Mouse (Mus musculus) cerebellum, adult 2 months (tissue): Measurements from ENCODE around the gene Trim44. TPM values are rescaled to one million over a fixed set of nuclear protein-coding genes. Genes with fewer than 3 reads are reported as not detected.

Experiments used
- DNase-seq, 2 experiments: peaks; one replicate each; pipeline ENCODE4 v3.0.0; 2021
- H3K27ac ChIP-seq: fragments of 200-500 bp; 2 replicates; pipeline ENCODE4 v1.5.1; 2012; ENCODE audit warnings: low read length, control low read depth, inconsistent platforms; ENCODE audit not compliant: insufficient read depth
- H3K27me3 ChIP-seq: fragments of 200-500 bp; 2 replicates; pipeline ENCODE4 v1.6.1; 2012; ENCODE audit warnings: inconsistent platforms, mild to moderate bottlenecking, low read length, moderate library complexity; ENCODE audit not compliant: control insufficient read depth, insufficient read depth
- H3K4me1 ChIP-seq: fragments of 200-500 bp; 2 replicates; pipeline ENCODE4 v1.6.1; 2011; ENCODE audit warnings: low read length; ENCODE audit not compliant: control insufficient read depth, insufficient read depth
- H3K4me3 ChIP-seq: fragments of 200-500 bp; replicated peaks from 2 replicates; pipeline ENCODE3; 2011; ENCODE audit warnings: mild to moderate bottlenecking, low read depth, low read length, control low read depth; ENCODE audit not compliant: insufficient read depth
- CTCF ChIP-seq: fragments of 200-500 bp; IDR thresholded peaks from 2 replicates; pipeline ENCODE4 v1.5.1; 2011; ENCODE audit warnings: low read depth, mild to moderate bottlenecking, control low read depth, low read length, moderate library complexity, borderline replicate concordance; ENCODE audit not compliant: insufficient read depth
- POLR2A ChIP-seq: fragments of 200-500 bp; IDR thresholded peaks from 2 replicates; pipeline ENCODE4 v1.6.1; 2011; ENCODE audit warnings: low read length, control low read depth, borderline replicate concordance; ENCODE audit not compliant: insufficient read depth
- WGBS: fragments of 180-500 bp; shearing (Covaris S2); methylation state at CpG from one replicate; pipeline ENCODE4 v1.1.7; 2018; 5-methylcytosine and 5-hydroxymethylcytosine counted together
- polyA plus RNA-seq: library from polyadenylated mRNA; depleted of rRNA; stranded (reverse); fragments of >200 nt; gene quantifications from 2 replicates; pipeline ENCODE4 v1.2.3, GENCODE M21; 2012

The Trim44 gene
- polyA plus RNA-seq, 1 experiment = 107 TPM

DNA sequence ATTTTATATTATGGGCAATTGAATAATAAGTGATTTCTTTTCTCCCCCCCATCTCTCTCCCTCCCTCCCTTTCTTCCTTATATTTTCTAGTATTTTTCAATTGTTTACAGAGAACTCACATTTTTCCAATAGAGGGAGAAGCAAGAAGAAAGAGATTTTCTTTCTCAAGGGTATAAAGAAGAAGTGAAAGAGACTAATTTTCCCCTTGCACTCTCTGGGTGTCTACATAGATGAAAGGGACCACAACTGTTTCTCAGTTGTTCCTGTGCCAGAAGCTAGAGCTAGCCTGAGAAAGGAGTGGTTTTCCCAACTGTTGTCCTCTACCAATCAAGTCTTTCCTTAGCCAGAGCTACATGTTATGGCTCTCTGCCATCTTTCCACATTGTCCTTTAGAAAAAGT lies 34.9 kb downstream of the Trim44 start:
- Histone ChIP-seq H3K27me3 (no peaks in the 10 kb centered on the region), H3K27ac (no peak overlapping the region), H3K4me3 (no peak overlapping the region), H3K4me1 (peaks cover 6% of the 10 kb centered on the region)
- TF ChIP-seq POLR2A (no peak), CTCF (no peak)
- no peak for DNase-seq

GRCm38 (mm10) chr2:102371332-102371731 lies 36.3 kb downstream of the Trim44 start:
- Histone ChIP-seq H3K4me3 (no peak overlapping the region), H3K4me1 (peaks cover 6% of the 10 kb centered on the region), H3K27me3 (no peaks in the 10 kb centered on the region), H3K27ac (no peak overlapping the region)
- DNase-seq = no peak
- TF ChIP-seq POLR2A = no peak
- no peak for TF ChIP-seq CTCF

GRCm38 (mm10) chr2:102365983-102366545 lies 41.6 kb downstream of the Trim44 start:
- DNase-seq = no peak
- H3K4me3 ChIP-seq = no peak overlapping the region
- no peak overlapping the region for H3K27ac ChIP-seq
- WGBS = 90% methylated on average over 7 of the region's 7 CpGs
- TF ChIP-seq POLR2A (no peak), CTCF (no peak)
- no peaks in the 10 kb centered on the region for H3K4me1 ChIP-seq
- no peaks in the 10 kb centered on the region for H3K27me3 ChIP-seq

DNA sequence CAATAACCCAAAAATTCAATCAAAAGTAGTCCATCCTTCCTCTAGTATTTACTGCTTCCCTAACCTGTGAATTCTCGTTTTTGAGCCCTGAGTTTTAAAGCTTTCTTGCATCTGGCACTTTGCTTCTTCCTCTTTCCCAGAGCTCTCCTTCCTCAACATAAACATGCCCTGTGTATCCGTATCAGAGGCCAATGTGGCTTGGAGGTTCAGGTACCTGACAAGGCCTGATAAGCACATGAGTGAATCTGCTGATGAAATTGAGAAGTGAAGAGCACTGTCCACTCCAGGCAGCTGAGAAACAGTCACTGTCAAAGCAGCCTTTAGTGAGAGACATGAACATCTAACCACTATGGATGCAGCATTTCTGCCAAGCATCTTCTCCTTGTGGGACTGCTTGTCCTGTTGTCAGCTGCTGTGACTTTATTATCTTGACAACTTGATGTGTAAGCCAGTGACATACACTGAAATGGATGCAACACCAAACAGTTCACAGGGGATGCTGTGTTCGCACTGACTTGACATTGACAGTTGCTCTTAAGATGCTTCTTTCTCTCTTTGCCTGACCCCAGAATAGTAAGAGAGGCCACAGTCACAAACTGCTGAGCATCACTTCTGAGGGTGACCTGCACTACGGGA lies 42.9 kb downstream of the Trim44 start:
- no peak overlapping the region for H3K27ac ChIP-seq
- no peaks in the 10 kb centered on the region for H3K4me1 ChIP-seq
- H3K4me3 ChIP-seq = no peak overlapping the region
- TF ChIP-seq POLR2A (no peak), CTCF (no peak)
- no peaks in the 10 kb centered on the region for H3K27me3 ChIP-seq
- no peak for DNase-seq
- WGBS = 78% methylated on average over 4 of the region's 4 CpGs

GRCm38 (mm10) chr2:102362896-102363530 lies 44.6 kb downstream of the Trim44 start:
- Histone ChIP-seq H3K4me1 (no peaks in the 10 kb centered on the region), H3K4me3 (no peak overlapping the region), H3K27ac (no peak overlapping the region), H3K27me3 (no peaks in the 10 kb centered on the region)
- 78% methylated on average over 1 of the region's 1 CpGs for WGBS
- no peak for TF ChIP-seq POLR2A
- TF ChIP-seq CTCF = no peak
- DNase-seq = no peak

- no peak overlapping the region for H3K27ac ChIP-seq
- H3K4me1 ChIP-seq = no peaks in the 10 kb centered on the region
- no peak overlapping the region for H3K4me3 ChIP-seq
- TF ChIP-seq POLR2A = no peak
- TF ChIP-seq CTCF = no peak
- 64% methylated on average over 2 of the region's 2 CpGs for WGBS
- no peak for DNase-seq
- no peaks in the 10 kb centered on the region for H3K27me3 ChIP-seq
Measured at GRCm38 (mm10) chr2:102362266-102362665, 45.4 kb downstream of the Trim44 start.

DNA sequence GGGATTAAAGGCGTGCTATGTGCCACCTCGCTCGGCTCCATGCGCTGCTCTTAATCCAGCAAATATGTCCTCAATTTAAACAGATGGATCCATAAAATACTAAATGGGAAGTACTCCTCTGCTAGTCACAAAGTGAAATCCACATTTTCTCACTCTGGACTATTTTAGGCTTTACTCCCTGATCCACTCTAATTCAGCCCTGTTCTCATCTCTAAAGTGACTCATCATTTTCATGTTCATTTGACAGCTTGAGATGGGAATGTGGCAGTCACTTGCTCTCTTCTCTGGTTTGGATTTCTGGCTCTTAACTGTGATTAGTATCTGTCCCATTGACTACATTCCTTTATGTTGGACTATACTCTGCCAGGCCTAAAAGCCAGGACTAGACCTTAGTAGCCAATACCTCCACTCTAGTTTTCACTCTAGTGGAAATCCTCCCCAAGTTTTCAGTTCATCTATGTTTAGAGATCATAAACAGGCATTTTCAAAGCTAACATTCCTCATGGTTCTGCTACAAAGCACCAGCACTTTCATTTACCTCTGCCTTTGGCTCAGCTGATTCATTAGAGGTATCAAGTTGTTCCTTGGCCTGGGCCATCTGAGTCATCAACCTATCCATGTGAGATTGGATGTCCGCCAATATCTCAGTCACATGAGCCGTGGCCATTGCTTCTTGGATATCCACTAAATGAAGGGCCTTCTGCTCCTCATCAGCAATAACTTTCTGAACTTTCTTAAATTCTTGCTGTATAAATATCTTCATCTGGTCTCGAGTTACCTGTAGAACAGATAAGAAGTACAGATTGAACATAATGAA lies 50.5 kb downstream of the Trim44 start:
- Histone ChIP-seq H3K4me1 (no peaks in the 10 kb centered on the region), H3K4me3 (no peak overlapping the region), H3K27me3 (no peaks in the 10 kb centered on the region), H3K27ac (no peak overlapping the region)
- WGBS = 84% methylated on average over 7 of the region's 7 CpGs
- DNase-seq = peak; percentile 45 to 80
- no peak for TF ChIP-seq CTCF
- TF ChIP-seq POLR2A = no peak

GRCm38 (mm10) chr2:102354076-102354475 lies 53.6 kb downstream of the Trim44 start:
- TF ChIP-seq CTCF (no peak), POLR2A (no peak)
- Histone ChIP-seq H3K4me1 (no peaks in the 10 kb centered on the region), H3K27ac (no peak overlapping the region), H3K27me3 (no peaks in the 10 kb centered on the region), H3K4me3 (no peak overlapping the region)
- no peak for DNase-seq
- 33% methylated on average over 1 of the region's 1 CpGs for WGBS
